Mouse (Mus musculus) megakaryocyte, embryonic 14.5 days (primary cell): ENCODE measurements around the gene Rpn2.

ENCODE experiments used
- FLI1 ChIP-seq: IDR thresholded peaks from 2 replicates; pipeline ENCODE4 v1.6.1; 2012; ENCODE audit warnings: low read length, inconsistent platforms, mixed read lengths
- GATA1 ChIP-seq: IDR thresholded peaks from 3 replicates; pipeline ENCODE4 v1.6.1; 2012; ENCODE audit warnings: mixed read lengths, low read length, inconsistent platforms, borderline replicate concordance

- TF ChIP-seq GATA1 (no peak), FLI1 (no peak)
Measured at GRCm38 (mm10) chr2:157313718-157314117, 34.9 kb downstream of the Rpn2 start.
